Mouse (Mus musculus) heart, postnatal 14 days (tissue): ENCODE results near the gene Gpr155. TPM values are rescaled to one million over a fixed set of nuclear protein-coding genes. Genes with fewer than 3 reads are reported as not detected.

Source experiments
- DNase-seq, 2 experiments: peaks; one replicate each; pipeline ENCODE4 v3.0.0; 2021 to 2022
- intact Hi-C: fragments of 180-260 bp; cut with DNase I; formaldehyde crosslinking; loops from one replicate; pipeline ENCODE4 v1.15.1; 2025
- total RNA-seq, 2 experiments: library from RNA; stranded (reverse); gene quantifications; 2 replicates each; pipeline ENCODE4 v1.2.3; 2021

Gene Gpr155
- total RNA-seq, 2 experiments from 2014 or later: 10.8 to 11.1 TPM

- intact Hi-C loops: no loop called here
- no peak for DNase-seq
These were observed 42.7 kb downstream of the Gpr155 start for GRCm38 (mm10) chr2:73343701-73344100.

GRCm38 (mm10) chr2:73338415-73338814, 48.0 kb downstream of the Gpr155 start:
- intact Hi-C loops: no loop called here
- DNase-seq: no peak

- intact Hi-C loops: no loop called here
- no peak for DNase-seq
These were observed 50.4 kb downstream of the Gpr155 start for GRCm38 (mm10) chr2:73335949-73336348.

GRCm38 (mm10) chr2:73325871-73326270, 60.5 kb downstream of the Gpr155 start:
- intact Hi-C loops: no loop called here
- DNase-seq: no peak

DNA sequence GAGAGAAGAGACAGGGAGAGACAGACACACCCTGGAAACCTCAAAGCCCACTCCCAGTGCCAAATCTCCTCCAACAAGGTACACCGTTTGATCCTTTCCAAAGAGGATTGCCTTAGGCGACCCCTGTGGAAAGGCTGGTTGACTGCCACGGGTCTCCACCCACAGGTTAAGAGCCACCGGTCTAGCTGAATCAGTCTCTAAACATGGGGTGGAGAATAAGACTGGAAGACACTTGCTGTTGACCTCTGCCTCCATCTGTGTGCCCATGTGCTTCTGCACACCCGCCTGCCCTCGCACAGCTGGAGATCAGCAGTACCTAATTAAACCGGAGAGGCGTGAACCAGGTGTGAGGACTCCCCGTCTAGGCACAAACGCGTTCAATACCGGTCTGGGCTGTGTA, 63.4 kb downstream of the Gpr155 start:
- intact Hi-C loops: no loop called here
- DNase-seq: no peak

DNA sequence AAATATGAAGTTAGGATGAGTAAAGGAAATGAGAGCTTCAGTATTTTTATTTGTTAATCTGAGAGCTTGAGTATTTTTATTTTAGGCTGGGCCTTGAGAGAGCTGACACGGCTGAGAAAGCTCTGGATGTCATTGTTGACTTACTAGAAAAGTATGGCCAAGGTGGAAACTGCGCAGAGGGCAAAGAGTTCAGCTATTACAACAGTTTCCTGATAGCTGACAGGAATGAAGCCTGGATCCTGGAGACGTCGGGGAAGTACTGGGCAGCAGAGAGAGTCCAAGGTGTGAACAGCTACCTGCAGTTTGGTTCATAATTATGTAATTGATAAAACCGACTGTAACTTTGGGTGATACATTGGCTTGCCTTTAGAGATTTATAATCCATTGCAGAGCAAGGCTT, 67.2 kb downstream of the Gpr155 start:
- DNase-seq: no peak
- intact Hi-C loops: no loop called here

DNA sequence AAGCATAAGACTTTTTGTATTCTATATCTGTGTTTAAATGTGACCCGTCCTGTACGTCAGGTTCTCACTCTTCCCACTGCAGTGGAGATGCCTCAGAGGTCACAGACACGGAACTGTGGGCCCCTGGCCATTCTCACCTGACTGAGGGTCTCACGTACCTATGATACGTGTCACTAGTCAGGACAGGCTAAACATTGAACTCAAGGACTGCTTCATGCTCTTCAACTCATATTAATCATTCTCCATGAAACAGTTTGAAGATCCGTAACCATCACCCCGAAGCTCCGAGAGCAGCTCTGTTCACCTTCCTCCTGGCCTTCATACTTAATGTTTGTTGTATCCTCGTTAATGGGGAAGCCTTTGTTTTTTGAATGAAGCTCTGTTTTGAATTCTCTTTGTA, 68.9 kb downstream of the Gpr155 start:
- intact Hi-C loops: no loop called here

DNA sequence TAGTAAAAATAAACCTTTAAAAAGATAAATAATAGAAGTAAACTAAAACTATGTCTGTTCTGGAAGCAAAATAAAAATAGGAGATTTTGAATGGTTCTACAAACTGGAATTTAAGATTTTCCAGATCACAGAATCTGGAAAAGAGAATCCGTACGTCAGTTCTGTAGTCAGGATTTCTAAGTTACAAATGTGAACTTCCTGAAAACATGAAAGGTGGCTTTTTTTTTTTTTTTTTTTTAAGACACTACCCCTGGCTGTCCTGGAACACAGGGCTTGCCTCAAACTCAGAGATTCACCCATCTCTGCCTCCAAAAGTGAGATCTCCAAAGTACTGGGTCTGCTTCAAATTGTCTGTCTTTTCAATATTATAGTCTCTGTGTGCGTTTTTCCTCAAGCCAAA, 72.1 kb downstream of the Gpr155 start:
- intact Hi-C loops: loop anchor here (5.0 kb wide), 2 partner anchors 73 to 103 kb away; partner anchors contain the start of gene Gpr155
- no peak for DNase-seq

More for the DNA sequence above, 68.9 kb downstream of the Gpr155 start:
- no peak for DNase-seq

DNA sequence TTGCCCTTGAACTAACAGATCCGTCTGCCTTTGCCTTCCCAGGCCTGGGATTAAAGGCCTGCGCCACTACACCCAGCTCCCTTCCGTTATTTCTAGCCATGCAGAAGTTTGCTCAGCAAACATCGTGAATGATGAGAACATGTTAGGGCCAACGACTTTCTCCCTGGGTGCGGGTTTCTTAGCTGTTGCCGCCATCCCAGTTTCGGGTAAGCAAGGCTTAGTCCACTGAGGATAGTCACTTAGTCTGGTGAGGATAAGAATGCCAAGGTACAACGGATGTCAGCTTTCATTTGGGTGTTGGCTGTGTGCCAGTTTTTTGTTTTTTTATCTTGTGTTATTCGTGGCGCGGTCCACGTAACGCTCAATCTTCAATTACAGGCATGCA, 73.3 kb downstream of the Gpr155 start:
- DNase-seq: peak; percentile 43 to 50
- intact Hi-C loops: loop anchor here (5.0 kb wide), 2 partner anchors 74 to 104 kb away; partner anchors contain the start of gene Gpr155

DNA sequence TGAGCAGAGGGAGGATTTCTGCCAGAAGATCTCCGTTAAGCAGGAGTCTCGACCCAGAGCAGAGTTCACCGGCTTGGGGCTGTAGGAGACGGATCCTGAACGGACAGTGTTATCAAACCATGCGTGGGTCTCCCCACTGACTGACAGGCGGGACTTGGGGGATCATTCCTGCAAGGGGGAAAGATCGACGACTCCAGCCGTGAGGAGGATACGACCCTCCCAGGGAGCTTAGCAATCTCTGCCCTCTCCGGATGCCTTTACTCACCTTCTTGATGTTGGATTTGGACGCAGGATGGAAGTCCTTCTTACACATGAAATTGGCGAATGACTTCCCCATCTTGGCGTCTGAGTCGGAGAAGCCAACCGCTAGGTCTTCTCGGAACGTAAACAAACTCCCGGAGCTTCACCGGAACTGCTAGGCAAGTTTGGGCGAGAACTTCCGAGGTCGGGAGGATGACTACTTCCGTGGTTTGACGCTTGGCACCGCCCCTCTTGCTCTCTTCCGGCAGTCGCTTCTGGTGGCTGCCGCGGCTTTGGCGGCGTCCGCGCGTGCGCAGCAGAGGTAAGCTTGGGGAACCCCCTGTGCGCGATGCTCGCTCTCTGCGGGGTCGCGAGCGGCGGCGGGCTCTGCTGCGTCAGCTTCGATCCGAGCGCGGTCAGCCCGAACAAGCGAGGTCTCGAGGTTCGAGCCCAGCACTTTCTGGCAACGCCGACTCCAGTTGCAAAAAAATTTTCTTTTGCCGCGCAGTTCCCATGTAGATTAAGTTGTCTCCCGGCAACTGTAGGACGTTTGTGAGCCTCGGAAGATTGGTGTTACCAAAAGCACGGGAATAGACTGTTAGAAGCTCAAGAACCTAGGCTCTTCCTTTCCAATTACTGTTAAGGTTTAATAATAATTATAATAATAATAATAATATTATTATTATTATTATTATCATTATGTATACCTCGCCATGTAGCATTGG, 73.9 kb downstream of the Gpr155 start, which contains the start of the genes Scrn3 and Cir1:
Gene Scrn3 (plus strand): TSS at position 450 of the 965 bp plus-strand sequence.
Gene Cir1 (minus strand): TSS at position 550 of the 965 bp plus-strand sequence.
- intact Hi-C loops: loop anchor here (5.0 kb wide), 2 partner anchors 75 to 105 kb away; partner anchors contain the start of gene Gpr155
- peak; percentile 96 for DNase-seq

DNA sequence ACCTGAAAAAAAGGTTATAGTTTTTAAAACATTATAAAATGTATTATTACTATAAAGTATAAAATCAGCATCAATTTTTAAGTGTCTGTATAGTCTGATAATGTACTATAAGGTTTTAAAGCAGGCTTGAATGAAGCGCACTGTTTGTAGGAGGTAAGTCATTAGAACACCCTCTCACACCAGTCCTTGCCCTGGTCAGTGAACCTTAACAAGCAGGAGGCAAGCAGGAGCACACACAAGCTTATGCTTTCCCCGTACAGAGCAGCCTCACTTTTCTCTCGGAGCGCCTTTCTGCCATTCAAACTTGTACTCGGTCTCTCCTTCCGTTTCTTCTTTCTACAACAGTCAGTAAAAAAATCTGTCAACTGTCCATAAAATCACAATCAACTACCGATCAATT, 80.4 kb downstream of the Gpr155 start:
- intact Hi-C loops: no loop called here
- no peak for DNase-seq

- DNase-seq: no peak
- intact Hi-C loops: no loop called here
These were observed 81.9 kb downstream of the Gpr155 start for GRCm38 (mm10) chr2:73304506-73304905.

DNA sequence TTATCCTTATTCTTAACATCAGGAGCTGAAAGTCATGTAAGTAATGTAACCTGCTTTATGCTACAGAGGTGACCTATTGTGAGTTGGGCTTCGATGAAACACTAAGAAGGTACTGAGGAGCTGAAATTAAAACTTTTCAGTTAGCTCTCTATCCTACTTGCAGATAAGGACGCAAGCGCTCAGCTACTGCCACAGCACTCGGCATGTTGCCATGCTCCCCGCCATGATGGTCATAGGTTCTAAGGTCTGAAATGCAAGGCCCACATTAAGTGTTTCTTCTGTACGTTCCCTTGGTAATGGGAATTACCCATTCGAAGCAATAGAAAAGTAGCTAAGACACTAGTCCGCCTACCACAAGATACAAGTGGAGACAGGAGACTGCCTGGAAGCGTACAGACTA, 83.7 kb downstream of the Gpr155 start:
- no peak for DNase-seq
- intact Hi-C loops: no loop called here

GRCm38 (mm10) chr2:73301979-73302378, 84.4 kb downstream of the Gpr155 start:
- no peak for DNase-seq
- intact Hi-C loops: no loop called here

- intact Hi-C loops: no loop called here
- DNase-seq: no peak
These were observed 87.5 kb downstream of the Gpr155 start for GRCm38 (mm10) chr2:73298841-73299240.

- intact Hi-C loops: no loop called here
- no peak for DNase-seq
These were observed 88.2 kb downstream of the Gpr155 start for GRCm38 (mm10) chr2:73298154-73298553.

DNA sequence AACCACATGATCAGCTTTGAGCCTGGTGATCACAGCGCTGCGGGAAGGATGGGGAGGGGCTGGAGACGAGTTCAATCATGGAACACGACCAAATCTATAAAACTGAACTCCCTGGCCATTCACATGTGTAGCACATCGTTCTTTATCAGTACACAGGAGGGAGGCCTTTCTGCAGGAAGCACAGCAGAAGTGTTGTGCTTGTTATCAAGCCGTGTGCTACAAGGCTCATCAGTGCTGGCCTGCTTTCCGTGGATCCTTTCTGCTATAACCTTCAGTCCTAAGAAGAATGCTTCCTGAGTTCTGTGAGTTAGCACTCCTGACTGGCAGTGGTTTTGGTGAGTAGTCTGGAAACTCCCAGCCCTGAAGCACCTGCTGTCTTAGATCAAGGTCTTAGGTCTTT, 91.3 kb downstream of the Gpr155 start:
- intact Hi-C loops: no loop called here
- DNase-seq: no peak

Other genes with a start within 250 kb of the Gpr155 start
- gene Ola1, start 167.6 kb downstream of the Gpr155 start, total RNA-seq: 10 to 100 TPM; 48.0 to 50.7 TPM
- gene Sp9, start 114.6 kb downstream of the Gpr155 start, total RNA-seq: not detected
- gene Scrn3, start 74.0 kb downstream of the Gpr155 start, total RNA-seq: 10 to 100 TPM; 19.2 to 19.3 TPM
- gene Cir1, start 73.9 kb downstream of the Gpr155 start, total RNA-seq: 10 to 100 TPM; 13.7 to 18.2 TPM
- 10 to 100 TPM; 18.8 to 19.4 TPM for gene Wipf1, start 143.2 kb upstream of the Gpr155 start, total RNA-seq
- not detected for gene Chrna1, start 193.8 kb upstream of the Gpr155 start, total RNA-seq